Mouse (Mus musculus) small intestine, adult 2 months (tissue): ENCODE data around the gene Trappc10. TPM values are rescaled to one million over a fixed set of nuclear protein-coding genes. Genes with fewer than 3 reads are reported as not detected.
A peak's percentile ranks its signal among the peaks of the same experiment; 100 is the strongest.

Experiments used
- H3K27ac ChIP-seq: fragments of 200-500 bp; 2 replicates; pipeline ENCODE4 v1.5.1; 2012; ENCODE audit warnings: low read depth, low read length, control low read depth, inconsistent platforms; ENCODE audit not compliant: insufficient read depth
- H3K27me3 ChIP-seq: fragments of 200-500 bp; 2 replicates; pipeline ENCODE4 v1.6.1; 2012; ENCODE audit warnings: mild to moderate bottlenecking, moderate library complexity, low read length, inconsistent platforms; ENCODE audit not compliant: control insufficient read depth, insufficient read depth
- H3K36me3 ChIP-seq: fragments of 200-500 bp; 2 replicates; pipeline ENCODE4 v1.6.1; 2012; ENCODE audit warnings: mild to moderate bottlenecking, low read length, control low read depth, inconsistent platforms; ENCODE audit not compliant: control insufficient read depth, insufficient read depth
- H3K4me1 ChIP-seq: fragments of 200-500 bp; 2 replicates; pipeline ENCODE4 v1.6.1; 2012; ENCODE audit warnings: low read length, inconsistent platforms, mixed read lengths; ENCODE audit not compliant: control insufficient read depth, insufficient read depth, insufficient read length
- H3K4me3 ChIP-seq: fragments of 200-500 bp; 2 replicates; pipeline ENCODE4 v1.5.1; 2012; ENCODE audit warnings: low read depth, mild to moderate bottlenecking, control low read depth, inconsistent platforms, low read length, moderate library complexity
- CTCF ChIP-seq: fragments of 200-500 bp; IDR thresholded peaks from 2 replicates; pipeline ENCODE4 v1.5.1; 2012; ENCODE audit warnings: low read depth, mild to moderate bottlenecking, control low read depth, inconsistent platforms, low read length, moderate library complexity, mixed read lengths; ENCODE audit not compliant: insufficient replicate concordance, insufficient read length; ENCODE audit errors: extremely low read depth
- POLR2A ChIP-seq: fragments of 200-500 bp; IDR thresholded peaks from 2 replicates; pipeline ENCODE4 v1.6.1; 2012; ENCODE audit warnings: low read depth, mild to moderate bottlenecking, control low read depth, inconsistent platforms, low read length, moderate library complexity
- WGBS: fragments of 180-500 bp; shearing (Covaris S2); methylation state at CpG from one replicate; pipeline ENCODE4 v1.1.7; 2018; 5-methylcytosine and 5-hydroxymethylcytosine counted together
- polyA plus RNA-seq: library from polyadenylated mRNA; depleted of rRNA; stranded (reverse); fragments of >200 nt; gene quantifications from 2 replicates; pipeline ENCODE4 v1.2.3, GENCODE M21; 2012; rRNA removed

Gene Trappc10
- polyA plus RNA-seq, 1 experiment = 69.9 TPM

- H3K36me3 ChIP-seq = no peaks in the 10 kb centered on the region
- H3K27ac ChIP-seq = no peak overlapping the region
Measured at GRCm38 (mm10) chr10:78139572-78140250, 104.7 kb downstream of the Trappc10 start.

GRCm38 (mm10) chr10:78138812-78139523, 105.5 kb downstream of the Trappc10 start:
- Histone ChIP-seq H3K36me3 (no peaks in the 10 kb centered on the region), H3K27ac (peak overlapping the region; percentile 28; the same call in 1 of the 2 replicates), H3K27me3 (no peaks in the 10 kb centered on the region), H3K4me3 (no peak overlapping the region), H3K4me1 (peaks cover 44% of the 10 kb centered on the region)
- TF ChIP-seq POLR2A = no peak
- no peak for TF ChIP-seq CTCF
- 57% methylated on average over 14 of the region's 14 CpGs for WGBS

More at GRCm38 (mm10) chr10:78139572-78140250, 104.7 kb downstream of the Trappc10 start:
- Histone ChIP-seq H3K4me1 (peaks cover 44% of the 10 kb centered on the region), H3K27me3 (no peaks in the 10 kb centered on the region), H3K4me3 (no peak overlapping the region)
- TF ChIP-seq POLR2A = no peak
- no peak for TF ChIP-seq CTCF
- 81% methylated on average over 11 of the region's 11 CpGs for WGBS

GRCm38 (mm10) chr10:78137191-78137590, 107.2 kb downstream of the Trappc10 start:
- no peak for TF ChIP-seq POLR2A
- no peak for TF ChIP-seq CTCF

More at GRCm38 (mm10) chr10:78137191-78137590, 107.2 kb downstream of the Trappc10 start:
- 90% methylated on average over 3 of the region's 3 CpGs for WGBS
- Histone ChIP-seq H3K27me3 (no peaks in the 10 kb centered on the region), H3K36me3 (no peaks in the 10 kb centered on the region), H3K4me3 (no peak overlapping the region), H3K4me1 (peaks cover 40% of the 10 kb centered on the region), H3K27ac (no peak overlapping the region)

Other genes starting within 250 kb of the Trappc10 start
- gene Pfkl, start 234.6 kb downstream of the Trappc10 start, polyA plus RNA-seq = 31.2 and 39.0 TPM in 2 replicates
- gene Dnmt3l, start 202.7 kb downstream of the Trappc10 start, polyA plus RNA-seq = 0.86 and 1.1 TPM in 2 replicates
- gene Aire, start 201.0 kb downstream of the Trappc10 start, polyA plus RNA-seq = 0.27 and 0.34 TPM in 2 replicates
- 6.8 and 9.7 TPM in 2 replicates for gene Icosl, start 175.3 kb downstream of the Trappc10 start, polyA plus RNA-seq
- 56.4 and 63.8 TPM in 2 replicates for gene D10Jhu81e, start 74.9 kb downstream of the Trappc10 start, polyA plus RNA-seq
- gene Pwp2, start 59.5 kb downstream of the Trappc10 start, polyA plus RNA-seq = 3.1 and 4.7 TPM in 2 replicates
- gene Agpat3, start 107.8 kb upstream of the Trappc10 start, polyA plus RNA-seq = 116 and 178 TPM in 2 replicates
- 24.4 and 42.0 TPM in 2 replicates for gene Rrp1, start 168.4 kb upstream of the Trappc10 start, polyA plus RNA-seq
- gene Cstb, start 181.0 kb upstream of the Trappc10 start, polyA plus RNA-seq = 11.8 and 21.1 TPM in 2 replicates
- gene Pdxk, start 220.3 kb upstream of the Trappc10 start, polyA plus RNA-seq = 17.1 and 38.7 TPM in 2 replicates